Mouse (Mus musculus): ENCODE data around the gene Map7d1.

- no peak for TF ChIP-seq CTCF (IDR thresholded peaks at IDR 0.05; ENCODE audit: low read depth)
- no peak for TF ChIP-seq EP300 (optimal IDR thresholded peaks at IDR 0.05)
Observed at GRCm38 (mm10) chr4:126269292-126269691, 13.1 kb upstream of the Map7d1 start.
